Mouse (Mus musculus): Measurements from ENCODE around the gene Gng7. TPM values are rescaled to one million over a fixed set of nuclear protein-coding genes. Genes with fewer than 3 reads are reported as not detected.

Gng7 gene
- total and polyA plus RNA-seq, 2 experiments from 2014 or later, result 0.11 to 0.64 TPM

- Histone ChIP-seq H3K27me3 (ENCODE audit: control insufficient read depth, insufficient read depth, low read length) (no peaks in the 10 kb centered on the region), H3K36me3 (replicated peaks; ENCODE audit: control insufficient read depth, insufficient read depth, low read length) (no peaks in the 10 kb centered on the region; the same call in 1 of the 2 replicates), H3K4me1 (ENCODE audit: control insufficient read depth, insufficient read depth) (peaks cover 16% of the 10 kb centered on the region), H3K4me3 (ENCODE audit: low read depth, low read length) (peak overlapping the region; percentile 85), H3K9ac (replicated peaks; ENCODE audit: low read depth, low read length) (peak overlapping the region; percentile 71), H3K27ac (ENCODE audit: low read depth) (no peak overlapping the region), H3K9me3 (replicated peaks; ENCODE audit: control insufficient read depth, low read length) (no peaks in the 10 kb centered on the region), H3K4me2 (ENCODE audit: low read depth, low read length) (peak overlapping the region; percentile 89)
- ATAC-seq (ENCODE audit: insufficient read depth, low read depth) (peak; percentile 3; the same call in 1 of the 2 replicates), DNase-seq (ENCODE audit: low spot score) (no peak)
- TF ChIP-seq CTCF (IDR thresholded peaks at IDR 0.05; ENCODE audit: low read depth) (no peak), EP300 (IDR thresholded peaks at IDR 0.05; ENCODE audit: low read depth) (no peak)
- WGBS, result 3% methylated on average over 15 of the region's 15 CpGs
These were observed 97.4 kb downstream of the Gng7 start for GRCm38 (mm10) chr10:80917336-80917778.

- Histone ChIP-seq H3K9ac (replicated peaks; ENCODE audit: low read depth, low read length) (no peak overlapping the region), H3K4me3 (ENCODE audit: low read depth, low read length) (no peak overlapping the region), H3K9me3 (replicated peaks; ENCODE audit: control insufficient read depth, low read length) (no peaks in the 10 kb centered on the region), H3K27me3 (ENCODE audit: control insufficient read depth, insufficient read depth, low read length) (no peaks in the 10 kb centered on the region), H3K27ac (ENCODE audit: low read depth) (no peak overlapping the region), H3K4me2 (ENCODE audit: low read depth, low read length) (no peak overlapping the region), H3K4me1 (ENCODE audit: control insufficient read depth, insufficient read depth) (peaks cover 11% of the 10 kb centered on the region), H3K36me3 (replicated peaks; ENCODE audit: control insufficient read depth, insufficient read depth, low read length) (peaks cover 10% of the 10 kb centered on the region)
- WGBS, result 64% methylated on average over 4 of the region's 4 CpGs
- no peak for ATAC-seq (ENCODE audit: insufficient read depth, low read depth)
- no peak for DNase-seq (ENCODE audit: low spot score)
- TF ChIP-seq EP300 (IDR thresholded peaks at IDR 0.05; ENCODE audit: low read depth), result no peak
- TF ChIP-seq CTCF (IDR thresholded peaks at IDR 0.05; ENCODE audit: low read depth), result no peak
These were observed 99.0 kb downstream of the Gng7 start for GRCm38 (mm10) chr10:80915736-80916135.

GRCm38 (mm10) chr10:80915260-80915659 is 99.5 kb downstream of the Gng7 start:
- Histone ChIP-seq H3K4me3 (ENCODE audit: low read depth, low read length) (no peak overlapping the region), H3K9ac (replicated peaks; ENCODE audit: low read depth, low read length) (no peak overlapping the region), H3K9me3 (replicated peaks; ENCODE audit: control insufficient read depth, low read length) (no peaks in the 10 kb centered on the region), H3K36me3 (replicated peaks; ENCODE audit: control insufficient read depth, insufficient read depth, low read length) (peaks cover 12% of the 10 kb centered on the region), H3K27me3 (ENCODE audit: control insufficient read depth, insufficient read depth, low read length) (no peaks in the 10 kb centered on the region), H3K27ac (ENCODE audit: low read depth) (no peak overlapping the region), H3K4me1 (ENCODE audit: control insufficient read depth, insufficient read depth) (peaks cover 11% of the 10 kb centered on the region), H3K4me2 (ENCODE audit: low read depth, low read length) (no peak overlapping the region)
- DNase-seq (ENCODE audit: low spot score) (no peak), ATAC-seq (ENCODE audit: insufficient read depth, low read depth) (no peak)
- no peak for TF ChIP-seq CTCF (IDR thresholded peaks at IDR 0.05; ENCODE audit: low read depth)
- TF ChIP-seq EP300 (IDR thresholded peaks at IDR 0.05; ENCODE audit: low read depth), result no peak
- 75% methylated on average over 2 of the region's 2 CpGs for WGBS

GRCm38 (mm10) chr10:80914253-80914656 is 100.5 kb downstream of the Gng7 start:
- no peaks in the 10 kb centered on the region for H3K9me3 ChIP-seq (replicated peaks; ENCODE audit: control insufficient read depth, low read length)
- DNase-seq (ENCODE audit: low spot score) (no peak), ATAC-seq (ENCODE audit: insufficient read depth, low read depth) (no peak)
- no peak overlapping the region for H3K9ac ChIP-seq (replicated peaks; ENCODE audit: low read depth, low read length)
- H3K27me3 ChIP-seq (ENCODE audit: control insufficient read depth, insufficient read depth, low read length), result no peaks in the 10 kb centered on the region
- no peak overlapping the region for H3K4me3 ChIP-seq (ENCODE audit: low read depth, low read length)
- peaks cover 21% of the 10 kb centered on the region for H3K36me3 ChIP-seq (replicated peaks; ENCODE audit: control insufficient read depth, insufficient read depth, low read length)
- 88% methylated on average over 5 of the region's 5 CpGs for WGBS
- H3K27ac ChIP-seq (ENCODE audit: low read depth), result no peak overlapping the region
- H3K4me1 ChIP-seq (ENCODE audit: control insufficient read depth, insufficient read depth), result peaks cover 11% of the 10 kb centered on the region
- H3K4me2 ChIP-seq (ENCODE audit: low read depth, low read length), result no peak overlapping the region
- TF ChIP-seq EP300 (IDR thresholded peaks at IDR 0.05; ENCODE audit: low read depth) (no peak), CTCF (IDR thresholded peaks at IDR 0.05; ENCODE audit: low read depth) (no peak)

GRCm38 (mm10) chr10:80913364-80914011 is 101.3 kb downstream of the Gng7 start:
- Histone ChIP-seq H3K36me3 (replicated peaks; ENCODE audit: control insufficient read depth, insufficient read depth, low read length) (peaks cover 27% of the 10 kb centered on the region), H3K9ac (replicated peaks; ENCODE audit: low read depth, low read length) (no peak overlapping the region), H3K27me3 (ENCODE audit: control insufficient read depth, insufficient read depth, low read length) (no peaks in the 10 kb centered on the region), H3K4me3 (ENCODE audit: low read depth, low read length) (no peak overlapping the region), H3K9me3 (replicated peaks; ENCODE audit: control insufficient read depth, low read length) (no peaks in the 10 kb centered on the region), H3K4me1 (ENCODE audit: control insufficient read depth, insufficient read depth) (peaks cover 11% of the 10 kb centered on the region), H3K27ac (ENCODE audit: low read depth) (no peak overlapping the region), H3K4me2 (ENCODE audit: low read depth, low read length) (no peak overlapping the region)
- 75% methylated on average over 7 of the region's 8 CpGs for WGBS
- DNase-seq (ENCODE audit: low spot score) (no peak), ATAC-seq (ENCODE audit: insufficient read depth, low read depth) (no peak)
- TF ChIP-seq EP300 (IDR thresholded peaks at IDR 0.05; ENCODE audit: low read depth) (no peak), CTCF (IDR thresholded peaks at IDR 0.05; ENCODE audit: low read depth) (no peak)

GRCm38 (mm10) chr10:80911891-80912290 is 102.9 kb downstream of the Gng7 start:
- H3K36me3 ChIP-seq (replicated peaks; ENCODE audit: control insufficient read depth, insufficient read depth, low read length), result peaks cover 38% of the 10 kb centered on the region

More at GRCm38 (mm10) chr10:80911891-80912290, 102.9 kb downstream of the Gng7 start:
- Histone ChIP-seq H3K4me2 (ENCODE audit: low read depth, low read length) (no peak overlapping the region), H3K9me3 (replicated peaks; ENCODE audit: control insufficient read depth, low read length) (no peaks in the 10 kb centered on the region), H3K4me3 (ENCODE audit: low read depth, low read length) (no peak overlapping the region), H3K4me1 (ENCODE audit: control insufficient read depth, insufficient read depth) (peaks cover 4% of the 10 kb centered on the region; the same call in 1 of the 2 replicates), H3K27ac (ENCODE audit: low read depth) (no peak overlapping the region), H3K27me3 (ENCODE audit: control insufficient read depth, insufficient read depth, low read length) (no peaks in the 10 kb centered on the region), H3K9ac (replicated peaks; ENCODE audit: low read depth, low read length) (no peak overlapping the region)
- no peak for ATAC-seq (ENCODE audit: insufficient read depth, low read depth)
- no peak for DNase-seq (ENCODE audit: low spot score)
- no peak for TF ChIP-seq CTCF (IDR thresholded peaks at IDR 0.05; ENCODE audit: low read depth)
- TF ChIP-seq EP300 (IDR thresholded peaks at IDR 0.05; ENCODE audit: low read depth), result no peak
